Mouse (Mus musculus): Measurements from ENCODE around the gene Olfr76.
"Not testable (repeated sequence)": the region's sequence is repeated elsewhere in the genome, so short reads cannot be mapped to it uniquely, and the experiment has no call there.

The Olfr76 gene

DNA sequence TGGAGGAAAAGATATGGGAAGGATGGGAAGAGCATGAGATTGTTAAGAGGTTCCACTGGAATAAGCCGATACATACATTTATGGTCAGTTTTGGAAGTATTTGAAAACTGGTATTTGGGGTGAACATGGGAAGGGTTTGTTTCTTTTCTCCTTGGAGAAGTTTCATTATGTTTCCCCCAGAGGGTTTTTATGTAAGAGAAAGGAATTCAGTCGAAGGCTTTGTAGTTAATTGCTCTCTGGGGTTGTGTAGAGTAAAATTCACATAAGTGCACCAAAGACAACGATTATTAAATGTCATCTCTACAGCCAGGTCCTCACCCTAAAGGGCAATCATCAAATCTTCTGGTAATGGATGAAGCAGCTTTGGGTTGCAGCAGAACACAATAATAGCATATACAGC lies at the start of gene Olfr76:
Olfr76 (minus strand) TSS at position 101 of the 400 bp plus-strand sequence.
- no peak for DNase-seq (ENCODE audit: low spot score)

DNA sequence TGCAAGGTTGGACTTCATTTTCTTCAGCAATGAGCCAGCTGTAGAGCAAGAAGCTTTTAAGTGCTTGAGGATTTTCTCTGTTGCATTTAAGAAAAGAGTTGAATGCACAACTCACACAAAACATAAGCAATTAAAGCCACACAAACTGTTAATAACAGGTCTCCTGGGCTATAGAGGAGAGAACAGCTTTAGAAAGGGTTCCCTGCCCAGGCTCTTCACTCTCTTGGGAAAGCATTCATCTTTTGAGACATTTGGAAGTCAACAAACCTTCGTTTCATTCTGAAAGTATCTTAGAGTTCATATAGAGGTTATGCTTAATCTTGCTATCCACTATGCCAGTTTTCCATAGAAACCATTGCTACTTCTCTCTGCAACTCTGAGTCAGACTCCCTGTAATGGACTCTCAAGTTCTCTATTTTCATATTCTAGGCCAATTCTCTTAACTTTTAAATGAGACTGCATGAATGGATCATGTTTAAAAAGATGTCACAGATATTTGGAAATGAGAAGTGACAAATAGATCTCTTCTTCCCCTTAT lies 47.1 kb upstream of the Olfr76 start, which contains the start of gene Olfr1555-ps1:
Olfr1555-ps1 (minus strand) TSS at position 51 of the 538 bp plus-strand sequence.
- DNase-seq (ENCODE audit: low spot score) = not testable (repeated sequence)

GRCm38 (mm10) chr19:12145452-12145851 lies 22.4 kb upstream of the Olfr76 start:
- DNase-seq (ENCODE audit: low spot score) = no peak

DNA sequence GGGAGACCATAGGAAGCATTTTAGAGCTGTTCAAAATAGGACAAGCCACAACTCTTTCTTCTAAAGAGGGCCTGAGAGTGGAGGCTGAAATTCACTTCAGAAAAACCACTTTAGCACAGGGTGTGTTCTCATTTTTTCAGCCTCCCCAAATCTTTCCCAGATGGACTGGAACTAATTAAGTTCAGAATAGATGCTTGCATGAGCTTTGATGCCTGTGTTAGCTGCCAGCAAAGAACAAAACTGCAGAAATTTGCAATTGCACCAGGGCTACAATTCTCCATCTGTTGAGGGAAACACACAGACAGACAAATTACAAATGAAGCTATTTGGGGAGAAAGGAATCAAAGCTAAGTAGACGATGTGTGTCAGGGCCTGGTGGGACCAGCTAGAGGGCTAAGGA lies 20.4 kb upstream of the Olfr76 start:
- DNase-seq (ENCODE audit: low spot score) = no peak

GRCm38 (mm10) chr19:12134289-12134688 lies 11.3 kb upstream of the Olfr76 start:
- no peak for DNase-seq (ENCODE audit: low spot score)

DNA sequence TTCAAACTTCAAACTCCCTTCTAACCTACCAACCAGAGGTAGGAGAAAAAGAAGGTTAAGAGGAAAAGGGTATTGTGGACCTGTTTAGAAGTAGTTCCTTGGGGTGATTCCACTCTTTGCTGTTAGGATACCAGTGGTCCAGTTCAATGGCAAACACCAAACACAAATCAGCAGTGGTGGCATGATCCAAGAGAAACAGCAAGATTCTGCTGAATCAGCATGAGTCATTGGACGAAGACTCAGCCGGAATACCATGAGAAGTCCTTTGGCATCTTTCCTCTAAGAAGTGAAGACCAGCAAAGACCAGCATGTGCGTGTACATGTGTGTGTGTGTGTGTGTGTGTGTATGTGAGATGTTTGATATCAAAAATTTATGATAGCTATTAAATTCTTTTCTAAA lies 6.5 kb downstream of the Olfr76 start:
- no peak for DNase-seq (ENCODE audit: low spot score)

- DNase-seq (ENCODE audit: low spot score) = no peak
Measured at GRCm38 (mm10) chr19:12115797-12116196, 7.2 kb downstream of the Olfr76 start, which contains the start of gene Olfr1428. Gene Olfr1428 (minus strand): TSS chr19:12115897.

- no peak for DNase-seq (ENCODE audit: low spot score)
Measured at GRCm38 (mm10) chr19:12113807-12114206, 9.2 kb downstream of the Olfr76 start.

DNA sequence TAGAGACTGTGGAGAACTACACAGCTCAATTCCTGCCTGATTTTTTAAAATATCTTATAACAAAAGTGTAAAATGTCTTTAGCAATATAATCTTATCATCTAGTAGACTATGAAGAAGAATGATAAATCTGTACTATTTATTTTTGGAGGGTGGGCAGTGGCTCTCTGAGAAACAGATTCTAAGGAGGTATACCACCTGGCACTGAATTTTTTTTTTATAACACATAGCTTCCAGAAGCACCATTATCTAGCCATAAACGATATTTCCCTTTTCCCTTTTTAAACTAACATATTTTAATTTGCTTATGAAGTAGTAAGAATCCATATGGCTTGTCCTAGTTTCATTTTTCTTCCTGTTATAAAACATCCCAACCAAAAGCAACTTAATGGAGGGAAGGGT lies 18.5 kb downstream of the Olfr76 start:
- DNase-seq (ENCODE audit: low spot score) = no peak

- no peak for DNase-seq (ENCODE audit: low spot score)
Measured at GRCm38 (mm10) chr19:12103234-12103633, 19.8 kb downstream of the Olfr76 start, which contains the start of gene Olfr1427. Gene Olfr1427 (minus strand): TSS chr19:12103334.

- no peak for DNase-seq (ENCODE audit: low spot score)
Measured at GRCm38 (mm10) chr19:12091913-12092312, 31.1 kb downstream of the Olfr76 start, which contains the start of gene Olfr1426. Gene Olfr1426 (minus strand): TSS chr19:12092013.

DNA sequence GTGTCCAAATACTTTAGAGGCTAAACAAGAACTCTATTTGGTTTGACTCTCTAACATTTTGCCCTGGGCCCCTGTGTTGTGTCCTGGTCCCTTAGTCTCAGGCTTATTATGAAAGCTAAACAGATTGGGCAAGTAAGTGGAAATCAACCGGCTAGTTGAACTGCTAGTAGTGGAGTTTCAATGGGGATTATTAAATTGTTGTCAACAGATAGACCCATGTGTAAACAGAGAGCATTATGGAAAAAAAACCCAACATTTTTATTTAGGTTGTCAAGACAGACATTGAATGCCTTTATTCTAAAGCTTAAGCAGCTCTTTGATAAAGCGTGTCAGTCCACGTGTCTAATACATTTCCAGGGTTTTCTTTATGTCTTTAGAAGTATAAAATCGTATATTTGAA lies 45.4 kb downstream of the Olfr76 start, which contains the start of gene Olfr1425:
Olfr1425 (minus strand) TSS at position 101 of the 400 bp plus-strand sequence.
- DNase-seq (ENCODE audit: low spot score) = not testable (repeated sequence)

GRCm38 (mm10) chr19:12069546-12069945 lies 53.5 kb downstream of the Olfr76 start:
- not testable (repeated sequence) for DNase-seq (ENCODE audit: low spot score)
